Mouse (Mus musculus) adrenal gland, postnatal 10 days (tissue): Measurements from ENCODE around the gene Xrcc4. TPM values are rescaled to one million over a fixed set of nuclear protein-coding genes. Genes with fewer than 3 reads are reported as not detected.
A peak's percentile ranks its signal among the peaks of the same experiment; 100 is the strongest.
"Not testable (repeated sequence)": the region's sequence is repeated elsewhere in the genome, so short reads cannot be mapped to it uniquely, and the experiment has no call there.

Source experiments
- DNase-seq: peaks from one replicate; pipeline ENCODE4 v3.0.0; 2021; ENCODE audit warnings: mixed read lengths
- long read RNA-seq, 2 experiments: library from polyadenylated mRNA; stranded (forward); transcript quantifications; one replicate each; pipeline ENCODE4 v2.0.0; 2021
- total RNA-seq, 2 experiments: library from RNA; stranded (reverse); gene quantifications; 2 replicates each; pipeline ENCODE4 v1.2.3; 2021

Gene Xrcc4
- 10 to 100 TPM; 12.2 to 13.7 TPM for total RNA-seq
- long read RNA-seq, experiment 1, transcript Xrcc4-201 (8 exons, 1,540 nt): major isoform, 16 of 18 reads
- long read RNA-seq, experiment 1, partial matches to known transcripts: 0 of 18 reads
- long read RNA-seq, experiment 1, other reads (novel, unspliced or antisense): 2 of 18 reads
- long read RNA-seq, experiment 2, transcript Xrcc4-201 (8 exons, 1,540 nt): major isoform, 10 of 12 reads
- long read RNA-seq, experiment 2, partial matches to known transcripts: 1 of 12 reads
- long read RNA-seq, experiment 2, other reads (novel, unspliced or antisense): 1 of 12 reads

- peak; percentile 97 for DNase-seq
Measured at GRCm38 (mm10) chr13:90088962-90089824, at the start of gene Xrcc4, which contains the start of gene Tmem167. Gene Xrcc4 (minus strand): TSS chr13:90089608. Gene Tmem167 (plus strand): TSS chr13:90089123.

GRCm38 (mm10) chr13:90136156-90136910 lies 46.9 kb upstream of the Xrcc4 start:
- DNase-seq: peak; percentile 2

- no peak for DNase-seq
Measured at GRCm38 (mm10) chr13:90111681-90112080, 22.3 kb upstream of the Xrcc4 start.

GRCm38 (mm10) chr13:90108746-90109145 lies 19.3 kb upstream of the Xrcc4 start:
- not testable (repeated sequence) for DNase-seq

- DNase-seq: no peak
Measured at GRCm38 (mm10) chr13:90106139-90106538, 16.7 kb upstream of the Xrcc4 start.

GRCm38 (mm10) chr13:90101514-90101913 lies 12.1 kb upstream of the Xrcc4 start:
- DNase-seq: no peak

- DNase-seq: no peak
Measured at GRCm38 (mm10) chr13:90089825-90090183, 396 bp upstream of the Xrcc4 start.

- DNase-seq: no peak
Measured at GRCm38 (mm10) chr13:90061877-90062276, 27.5 kb downstream of the Xrcc4 start.

- DNase-seq: no peak
Measured at GRCm38 (mm10) chr13:90052408-90052807, 37.0 kb downstream of the Xrcc4 start.

- DNase-seq: no peak
Measured at GRCm38 (mm10) chr13:90051735-90052134, 37.7 kb downstream of the Xrcc4 start.

- no peak for DNase-seq
Measured at GRCm38 (mm10) chr13:90039613-90040012, 49.8 kb downstream of the Xrcc4 start.

GRCm38 (mm10) chr13:90032977-90033376 lies 56.4 kb downstream of the Xrcc4 start:
- no peak for DNase-seq

- no peak for DNase-seq
Measured at GRCm38 (mm10) chr13:90032523-90032922, 56.9 kb downstream of the Xrcc4 start.

GRCm38 (mm10) chr13:90030911-90031310 lies 58.5 kb downstream of the Xrcc4 start:
- DNase-seq: no peak

- no peak for DNase-seq
Measured at GRCm38 (mm10) chr13:90012620-90013019, 76.8 kb downstream of the Xrcc4 start.

GRCm38 (mm10) chr13:90012198-90012597 lies 77.2 kb downstream of the Xrcc4 start:
- DNase-seq: no peak

GRCm38 (mm10) chr13:90011129-90011528 lies 78.3 kb downstream of the Xrcc4 start:
- no peak for DNase-seq

GRCm38 (mm10) chr13:90009786-90010185 lies 79.6 kb downstream of the Xrcc4 start:
- no peak for DNase-seq

- no peak for DNase-seq
Measured at GRCm38 (mm10) chr13:90005561-90005960, 83.8 kb downstream of the Xrcc4 start.

GRCm38 (mm10) chr13:89997531-89997930 lies 91.9 kb downstream of the Xrcc4 start:
- DNase-seq: no peak

GRCm38 (mm10) chr13:89986087-89986486 lies 103.3 kb downstream of the Xrcc4 start:
- no peak for DNase-seq

GRCm38 (mm10) chr13:89970940-89971339 lies 118.5 kb downstream of the Xrcc4 start:
- DNase-seq: no peak

GRCm38 (mm10) chr13:89968671-89969070 lies 120.7 kb downstream of the Xrcc4 start:
- no peak for DNase-seq
